Mouse (Mus musculus) inflammation-experienced regulatory T-cells, adult 6 months (primary cell): Measurements from ENCODE around the gene 1700037C18Rik. TPM values are rescaled to one million over a fixed set of nuclear protein-coding genes. Genes with fewer than 3 reads are reported as not detected.

Experiments used
- ATAC-seq: one replicate; pipeline ENCODE4 v1.8.0; 2017
- polyA plus RNA-seq, 3 experiments: library from polyadenylated mRNA; unstranded; fragments of 100-300 nt; shearing (Covaris generic); gene quantifications; one replicate each; pipeline ENCODE4 v1.2.1; 2017

1700037C18Rik gene
- 10 to 100 TPM in 1 of 3 experiments, 1 to 10 TPM in 2; 7.4 to 11.7 (median 9.6) TPM for polyA plus RNA-seq

DNA sequence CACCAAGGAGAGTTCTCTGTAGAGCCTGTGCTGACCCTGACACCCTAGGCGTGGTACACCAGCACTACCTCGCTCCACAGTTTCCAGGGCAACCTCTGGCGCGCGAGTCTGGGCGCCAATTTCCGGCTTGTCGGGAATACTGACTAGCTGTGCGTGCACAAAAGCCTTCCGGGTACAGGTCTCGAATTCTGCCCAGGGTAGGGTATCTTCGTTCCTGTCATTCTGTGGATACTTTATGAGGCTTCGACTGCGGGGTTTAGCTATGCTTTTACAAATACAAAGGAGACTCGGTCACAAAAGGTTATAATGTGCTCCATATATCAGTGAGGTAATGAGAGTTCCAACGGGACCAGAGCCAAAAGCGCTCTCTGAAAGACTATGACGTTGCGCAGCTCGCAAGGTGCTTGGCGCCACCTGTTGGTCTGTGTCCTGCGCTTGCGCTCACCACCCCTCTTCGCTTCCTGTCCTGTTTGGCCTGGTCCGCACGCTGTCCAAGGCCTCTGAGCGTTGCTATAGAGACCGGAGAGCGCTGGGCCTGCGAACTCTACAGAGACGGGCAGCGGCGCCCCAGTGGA, at the start of gene 1700037C18Rik, which contains the start of gene Cluap1:
1700037C18Rik (minus strand) TSS at position 153 of the 575 bp plus-strand sequence.
Cluap1 (plus strand) TSS at position 265 of the 575 bp plus-strand sequence.
- ATAC-seq = peak; percentile 84

DNA sequence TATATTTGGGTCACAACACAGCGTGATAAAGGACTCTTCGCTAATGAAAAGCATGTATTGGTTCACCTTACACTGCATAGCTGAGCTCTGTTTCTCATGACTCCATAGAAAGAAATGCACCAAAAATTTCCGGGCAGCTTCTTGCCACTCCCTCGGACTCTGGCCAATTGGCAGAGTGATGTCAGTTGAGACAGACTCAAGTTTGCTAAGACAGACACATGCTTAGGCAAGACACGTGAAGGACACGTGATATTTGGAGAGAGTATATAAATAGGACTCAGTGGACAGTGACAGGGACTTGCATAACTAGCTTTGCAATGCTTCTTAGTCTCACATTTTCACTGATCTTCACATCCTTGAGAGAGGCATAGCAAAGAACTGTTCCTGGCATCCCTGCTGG, 47.9 kb upstream of the 1700037C18Rik start:
- ATAC-seq = no peak

DNA sequence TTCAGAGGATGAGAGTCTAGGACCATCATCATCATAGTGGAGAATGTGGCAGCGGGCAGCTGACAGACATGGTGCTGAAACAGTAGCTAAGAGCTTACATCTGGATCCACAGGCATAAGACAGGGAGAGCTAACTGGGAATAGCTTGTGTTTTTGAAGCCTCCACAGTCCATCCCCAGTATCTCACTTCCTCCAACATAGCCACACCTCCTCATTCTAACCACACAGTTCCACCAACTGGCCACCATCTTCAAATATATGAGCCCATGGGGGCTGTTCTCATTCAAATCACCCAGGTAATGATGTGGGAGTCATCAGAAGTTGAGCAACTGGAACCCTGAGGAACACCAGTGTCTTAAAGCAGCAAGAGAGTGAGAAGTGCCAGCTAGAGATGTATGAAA, 42.7 kb upstream of the 1700037C18Rik start:
- no peak for ATAC-seq

DNA sequence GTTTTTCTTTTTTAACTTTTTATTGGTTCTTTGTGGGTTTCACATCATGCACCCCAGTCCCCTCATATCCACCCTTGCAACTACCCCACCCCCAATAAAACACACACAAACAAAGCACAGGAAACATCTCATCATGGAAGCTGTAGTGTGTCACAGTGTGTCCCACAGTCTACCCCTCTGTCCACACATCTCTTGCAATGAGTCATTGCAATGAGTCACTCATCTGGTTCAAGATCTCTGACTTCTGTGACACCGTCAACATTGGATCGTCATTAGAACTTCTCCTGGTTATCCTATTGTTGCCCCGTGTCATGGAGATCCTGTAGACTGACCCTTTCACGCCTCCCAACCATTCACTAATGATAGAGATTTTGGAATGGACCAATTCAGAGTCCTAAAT, 26.2 kb upstream of the 1700037C18Rik start:
- ATAC-seq = no peak

DNA sequence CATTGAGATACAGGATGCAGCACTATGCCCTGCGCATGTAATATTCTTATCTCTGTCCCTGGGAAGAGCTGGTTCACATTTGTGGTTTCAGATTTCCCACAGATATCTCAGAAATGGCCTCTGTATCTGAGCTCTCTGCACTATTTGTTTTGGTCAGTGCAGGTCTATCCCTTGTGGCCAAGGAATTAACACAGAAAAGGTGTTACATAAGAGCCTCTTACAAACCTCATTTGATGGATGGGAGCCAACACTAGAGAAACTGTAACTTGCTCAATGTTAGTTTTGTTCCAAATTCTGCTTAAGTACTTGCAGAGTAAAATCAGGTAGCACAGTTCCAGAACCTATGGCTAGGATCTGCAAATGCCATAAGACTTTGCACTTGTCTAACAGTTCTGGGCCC, 25.6 kb upstream of the 1700037C18Rik start:
- no peak for ATAC-seq

DNA sequence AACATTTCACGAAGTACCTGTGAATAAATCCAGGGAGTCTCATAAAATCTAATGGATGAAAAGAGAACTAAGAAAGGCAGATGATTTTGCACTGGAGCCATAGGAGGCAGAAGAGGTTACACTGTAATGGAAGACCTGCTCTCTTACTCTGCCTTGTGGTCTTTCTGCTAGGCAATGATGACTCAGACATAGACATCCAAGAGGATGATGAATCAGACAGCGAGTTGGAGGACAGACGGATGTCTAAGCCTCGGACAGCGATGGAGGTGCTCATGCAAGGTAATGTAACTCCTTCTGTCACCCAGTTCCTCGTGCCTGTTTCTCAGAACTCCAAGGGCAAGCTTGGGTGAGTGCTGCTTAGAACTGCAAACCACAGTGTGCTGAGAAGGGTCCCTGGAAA, 25.0 kb upstream of the 1700037C18Rik start:
- ATAC-seq = no peak

DNA sequence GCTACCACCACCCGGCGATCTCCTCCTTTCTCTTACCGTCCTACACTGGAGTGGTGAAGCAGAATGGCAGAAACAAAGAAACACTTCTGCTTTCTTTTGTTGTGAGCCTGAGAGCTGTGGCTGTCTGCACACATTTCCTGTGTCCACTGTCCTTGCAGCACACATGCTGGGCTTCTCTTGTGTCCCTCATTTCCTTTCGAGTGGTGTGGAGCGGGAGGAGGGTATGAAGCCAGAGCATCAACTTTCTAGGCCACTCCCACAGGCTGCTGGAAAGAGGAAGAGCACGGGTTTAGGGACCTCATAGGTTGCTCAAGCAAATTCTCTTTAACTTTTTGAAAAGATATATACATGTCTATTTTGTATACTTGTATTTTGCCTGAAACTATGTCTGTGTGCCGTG, 20.7 kb upstream of the 1700037C18Rik start:
- ATAC-seq = no peak

DNA sequence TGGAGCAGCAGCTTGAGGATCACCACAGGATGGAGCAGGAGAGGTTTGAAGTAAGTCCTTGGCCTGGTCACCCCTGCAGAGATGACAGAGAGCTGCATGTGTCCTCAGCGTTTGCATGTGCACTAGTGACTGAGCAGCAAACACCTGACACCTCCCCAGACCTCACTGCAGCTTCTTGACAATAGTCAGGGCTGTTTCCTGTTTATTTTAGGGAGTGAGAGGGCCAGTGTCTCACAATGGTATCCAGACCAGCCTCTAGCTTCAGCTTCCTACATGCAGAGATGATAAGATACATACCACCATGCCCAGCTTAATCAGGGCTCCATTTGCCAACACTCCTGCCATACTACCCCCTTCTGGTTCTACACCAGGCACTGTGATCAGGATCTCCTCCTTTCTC, 20.1 kb upstream of the 1700037C18Rik start:
- ATAC-seq = no peak

DNA sequence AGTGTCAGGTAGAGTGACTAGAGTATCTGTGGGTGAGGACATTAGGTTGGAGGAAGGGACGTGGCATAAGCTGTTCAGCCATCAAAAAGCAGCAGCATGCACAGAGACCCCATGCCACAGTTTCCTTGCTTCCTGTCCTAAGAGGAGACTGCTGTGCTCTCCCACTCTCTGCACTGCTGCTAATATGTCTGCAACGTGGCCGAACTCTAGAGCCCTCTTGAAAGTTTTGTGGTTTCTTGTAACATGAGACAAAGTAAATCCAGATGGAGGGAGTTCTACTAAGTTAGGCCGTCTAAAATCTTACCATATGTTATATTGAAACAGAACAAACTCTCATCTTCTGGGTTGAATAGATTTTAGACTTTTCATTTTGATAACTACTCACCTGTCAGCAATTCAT, 15.5 kb upstream of the 1700037C18Rik start:
- no peak for ATAC-seq

DNA sequence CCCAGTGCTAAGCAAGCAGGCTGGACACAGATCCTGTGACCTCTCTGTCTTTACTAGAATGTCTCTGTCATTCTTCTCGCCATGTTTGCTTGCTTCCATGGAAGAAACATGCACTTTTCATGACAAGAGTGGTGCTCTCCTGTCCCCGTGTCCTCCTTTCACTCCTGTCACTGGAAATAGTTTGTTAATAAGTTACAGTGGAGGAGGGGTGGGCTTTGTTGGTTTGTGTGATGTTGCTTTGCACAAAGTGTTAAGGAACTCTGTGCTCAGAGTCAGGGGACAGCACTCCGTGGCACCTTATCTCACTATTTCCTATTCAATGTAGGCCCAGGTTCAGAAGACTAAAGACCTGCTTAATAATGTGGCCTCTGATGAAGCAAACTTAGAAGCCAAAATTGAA, 15.0 kb upstream of the 1700037C18Rik start:
- ATAC-seq = no peak

DNA sequence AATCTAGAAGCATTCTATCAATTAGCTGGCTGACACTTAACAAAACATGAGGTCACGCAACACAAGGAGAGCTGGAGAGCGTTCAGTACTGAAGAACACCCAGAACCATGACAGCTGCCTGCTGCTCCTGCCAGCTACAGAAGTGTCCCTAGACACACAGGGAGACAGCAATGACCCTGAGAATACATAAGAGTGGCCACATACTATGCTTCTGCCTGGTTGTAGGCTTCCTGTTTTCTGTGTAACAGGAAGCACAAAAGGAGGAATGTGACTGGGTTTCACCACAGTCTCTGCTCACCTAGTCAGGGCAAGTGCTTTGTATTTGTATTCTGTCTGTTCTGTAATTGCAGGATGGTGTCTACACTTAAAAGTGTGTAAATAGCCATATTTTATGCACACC, 12.3 kb upstream of the 1700037C18Rik start:
- no peak for ATAC-seq

DNA sequence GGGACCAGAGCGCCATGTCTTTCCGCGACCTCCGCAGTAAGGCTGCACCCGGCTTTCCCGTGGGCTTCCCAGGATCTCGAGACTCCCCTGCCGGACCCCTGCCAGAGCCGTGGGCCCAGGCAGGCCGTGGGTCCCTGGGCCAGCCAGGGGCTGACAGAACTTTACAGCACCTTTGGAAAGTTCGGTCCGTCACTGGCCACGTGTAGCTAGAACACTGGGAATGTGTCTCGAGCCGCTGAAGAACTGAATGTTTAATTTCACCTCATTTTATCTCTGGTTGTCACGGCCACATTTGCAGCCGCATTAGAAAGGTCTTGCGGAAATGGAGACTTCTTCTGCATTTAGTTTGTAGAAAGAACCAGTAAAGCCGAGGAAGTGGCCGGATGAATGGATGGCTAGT, 629 bp upstream of the 1700037C18Rik start:
- ATAC-seq = peak; percentile 35

DNA sequence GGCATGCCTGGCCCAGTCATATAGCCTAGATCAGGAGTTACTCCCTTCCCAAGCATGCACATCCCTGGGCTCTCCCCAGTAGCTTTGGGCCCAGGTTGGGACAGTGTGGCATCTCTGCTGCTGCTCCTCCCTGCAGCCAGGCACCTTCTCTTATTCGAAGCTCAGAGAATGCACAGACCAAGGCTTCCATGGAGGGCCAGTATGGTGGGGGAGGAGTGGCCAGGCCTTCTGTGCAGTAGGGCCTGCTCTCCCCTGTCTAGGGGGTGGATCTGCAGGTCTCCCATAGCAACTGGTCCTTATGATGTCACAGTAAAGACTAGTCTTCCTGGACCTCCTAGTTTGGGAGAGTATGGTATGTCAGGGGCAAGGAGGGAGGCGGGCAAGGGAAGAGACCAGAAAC, 1.0 kb downstream of the 1700037C18Rik start:
- no peak for ATAC-seq

DNA sequence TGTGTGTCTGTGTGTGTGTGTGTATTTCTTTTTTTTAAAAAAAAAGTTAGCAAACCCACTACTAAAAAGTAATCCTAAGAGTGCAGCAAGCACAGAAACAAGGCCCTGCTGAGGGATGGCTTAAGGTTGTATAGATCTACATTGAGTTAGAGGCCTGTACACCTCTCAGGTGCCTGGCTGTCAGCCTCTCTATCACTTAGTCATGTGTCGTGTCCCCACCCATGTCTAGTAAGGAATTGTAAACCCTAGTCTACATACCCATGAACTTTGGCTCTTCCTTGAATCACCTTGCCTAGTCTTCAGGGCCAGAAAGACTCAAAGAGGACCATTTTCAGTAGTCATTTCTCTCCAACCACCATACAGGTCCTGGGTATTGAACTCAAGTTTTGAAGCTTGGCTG, 11.9 kb downstream of the 1700037C18Rik start:
- ATAC-seq = no peak

DNA sequence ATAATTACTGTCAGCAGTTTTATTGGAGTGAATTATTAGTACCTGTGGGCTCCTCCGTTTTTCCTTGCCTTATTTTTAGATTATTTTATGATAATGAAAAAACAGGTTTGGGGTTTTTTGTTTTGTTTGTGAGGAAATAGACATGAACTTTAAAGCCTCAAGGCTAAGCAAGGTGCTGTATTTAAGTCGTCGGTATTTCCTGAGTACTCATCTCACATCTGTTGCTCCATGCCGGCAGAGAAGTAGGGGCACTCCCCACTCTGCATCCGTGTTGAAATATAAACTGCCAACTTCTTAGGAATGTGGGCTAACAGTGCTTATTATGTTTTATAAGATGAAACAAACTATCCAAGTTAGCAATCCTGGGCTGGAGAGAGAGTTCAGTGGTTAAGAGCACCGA, 12.4 kb downstream of the 1700037C18Rik start:
- ATAC-seq = peak; percentile 36

DNA sequence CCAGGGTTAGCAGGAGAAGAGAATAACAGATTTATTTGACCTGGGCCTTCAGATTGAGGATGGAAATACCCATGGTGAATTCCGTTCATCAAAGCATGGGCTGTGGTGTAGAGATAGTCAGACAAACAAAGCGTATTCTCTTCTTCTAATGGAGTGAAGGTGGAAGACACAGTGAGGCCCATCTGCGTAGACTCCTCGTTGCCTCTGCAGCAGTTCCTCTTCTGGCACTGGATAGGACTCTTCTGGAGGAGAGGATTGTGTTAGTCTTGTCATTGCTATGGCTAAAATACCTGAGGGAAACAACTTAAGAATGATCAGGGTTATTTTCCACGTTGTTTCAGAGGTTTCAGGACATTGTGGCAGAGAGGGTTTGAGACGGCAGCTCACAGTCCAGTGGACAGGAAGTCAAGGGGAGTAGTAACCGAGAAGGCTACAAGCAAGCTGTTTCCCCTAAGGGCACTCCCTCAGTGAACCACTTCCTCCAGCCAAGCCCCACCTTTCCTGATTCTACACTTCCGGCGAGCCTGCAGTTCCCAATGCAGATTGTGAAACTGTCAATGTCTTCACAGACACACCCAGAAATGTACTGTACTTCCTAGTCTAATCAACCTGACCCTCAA, 13.2 kb downstream of the 1700037C18Rik start:
- ATAC-seq = peak; percentile 93

DNA sequence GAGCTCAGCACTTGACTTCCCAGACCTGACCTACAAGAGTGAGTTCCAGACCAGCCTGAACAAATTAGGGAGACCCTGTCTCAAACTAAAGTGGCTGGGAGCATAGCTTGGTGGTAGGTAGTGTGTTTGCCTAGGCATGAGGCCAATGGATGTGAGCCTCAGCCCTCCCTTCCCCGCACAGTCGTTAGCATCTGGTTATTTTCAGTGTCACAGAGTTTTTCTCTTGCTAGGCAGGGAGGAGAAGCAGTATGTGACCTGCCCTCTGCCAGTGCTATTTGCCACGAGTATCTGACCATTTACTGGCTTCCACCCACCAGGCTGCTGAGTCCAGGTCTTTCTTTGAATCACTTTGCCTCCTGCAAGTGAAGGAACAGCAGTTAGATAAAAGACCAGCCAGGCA, 14.8 kb downstream of the 1700037C18Rik start:
- no peak for ATAC-seq

DNA sequence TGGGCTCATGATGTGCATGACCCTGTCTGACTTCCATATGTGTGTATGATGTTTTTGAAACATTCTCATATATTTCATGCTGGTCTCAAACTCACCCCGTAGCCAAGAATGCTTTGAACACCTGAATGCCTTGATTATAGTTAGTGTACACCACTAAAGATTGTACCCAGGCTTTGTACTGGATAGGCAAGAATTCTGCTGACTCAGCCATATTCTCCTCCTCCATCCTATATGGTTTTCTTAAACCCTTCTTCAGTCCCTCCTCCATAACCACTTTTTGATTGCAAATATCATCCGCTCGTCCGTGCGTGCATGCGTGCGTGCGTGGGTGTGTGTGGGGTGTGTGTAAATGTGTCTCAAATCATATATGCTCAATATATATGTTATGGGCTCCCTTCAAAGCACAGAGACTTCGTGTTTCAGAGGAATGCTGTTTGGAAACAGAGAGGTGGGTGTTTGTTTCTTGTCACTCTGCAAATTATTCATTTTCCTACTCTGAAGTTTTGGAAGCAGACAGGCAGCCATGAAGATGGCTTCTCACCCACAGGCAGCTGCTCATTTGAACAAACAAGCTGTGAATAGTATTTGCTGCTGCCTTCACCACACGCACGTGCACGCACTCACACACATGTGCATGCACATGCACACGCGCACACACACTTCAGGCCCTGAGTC, 16.7 kb downstream of the 1700037C18Rik start:
- no peak for ATAC-seq

DNA sequence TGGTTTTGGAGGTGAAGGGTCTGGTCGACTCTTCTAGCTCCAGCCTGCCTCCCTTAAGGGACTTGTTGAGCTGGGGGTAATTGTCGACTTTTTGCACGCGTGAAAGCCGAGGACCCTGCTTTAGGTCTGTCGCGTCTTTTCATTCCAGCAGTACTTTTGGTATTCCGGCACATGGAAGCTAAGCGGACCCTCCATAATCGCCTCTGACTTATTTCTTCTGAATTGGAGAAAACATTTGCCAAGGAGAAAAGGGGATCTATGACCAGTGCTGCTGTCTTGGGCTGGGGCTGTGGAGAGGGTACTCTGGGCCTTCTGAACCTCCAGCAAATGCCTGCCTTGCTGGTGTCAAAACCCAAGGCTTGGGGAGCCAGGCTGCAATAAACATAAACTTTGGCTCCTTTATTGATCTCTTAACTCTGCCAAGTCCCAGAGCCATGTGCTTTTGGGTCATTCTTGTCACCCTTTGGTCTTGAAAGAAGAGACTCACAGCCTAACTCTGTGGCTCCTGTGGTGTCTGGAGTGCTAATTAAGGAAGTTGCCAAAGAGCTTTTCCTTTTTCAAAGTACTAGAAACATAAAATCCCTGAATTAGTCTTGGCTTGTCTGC, 23.3 kb downstream of the 1700037C18Rik start:
- ATAC-seq = no peak

DNA sequence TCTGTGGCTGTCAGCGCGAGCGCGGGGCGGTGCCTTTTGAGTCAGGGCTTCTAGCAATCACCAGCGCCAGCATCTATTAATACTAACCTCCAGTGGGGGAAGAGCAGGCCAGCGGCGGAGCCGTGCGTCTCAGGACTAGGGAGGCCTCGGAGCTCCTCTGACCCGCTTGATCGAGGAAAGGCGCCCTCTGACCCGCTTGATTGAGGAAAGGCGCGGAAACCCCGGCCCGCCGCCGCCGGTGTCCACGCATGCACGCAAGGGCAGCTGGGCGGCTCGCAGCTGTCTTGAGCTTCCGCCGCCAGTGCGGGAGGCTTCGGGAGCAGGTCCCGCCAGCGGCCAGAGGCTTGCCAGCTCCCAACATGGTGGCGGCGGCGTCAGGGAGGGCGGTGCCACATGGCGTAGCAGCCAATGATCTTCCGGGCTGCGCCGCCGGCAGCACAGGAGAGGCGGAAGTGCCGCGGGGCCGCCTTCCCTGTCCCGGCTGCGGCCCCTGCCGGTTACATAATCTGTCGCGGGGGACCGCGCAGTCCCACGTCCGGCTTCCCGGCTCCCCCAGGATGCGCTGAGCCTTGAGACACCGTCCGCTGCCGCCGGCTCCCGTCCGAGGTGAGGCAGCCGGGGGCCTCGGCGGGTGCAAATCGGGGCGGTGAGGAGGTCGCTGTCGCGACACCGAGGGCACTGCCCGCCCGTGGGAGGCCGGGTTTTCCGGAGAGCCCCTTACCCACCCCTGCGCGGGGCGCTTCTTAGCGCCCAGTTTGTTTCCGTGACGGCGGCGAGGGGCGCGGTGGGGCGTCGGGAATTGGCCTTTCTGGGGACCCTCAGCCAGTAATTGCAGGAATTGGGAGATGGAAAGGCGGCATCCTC, 24.1 kb downstream of the 1700037C18Rik start, which contains the start of the genes Zfp597 and Gm20695:
Zfp597 (minus strand) TSS at position 361 of the 864 bp plus-strand sequence.
Gm20695 (plus strand) TSS at position 448 of the 864 bp plus-strand sequence.
- peak; percentile 96 for ATAC-seq

DNA sequence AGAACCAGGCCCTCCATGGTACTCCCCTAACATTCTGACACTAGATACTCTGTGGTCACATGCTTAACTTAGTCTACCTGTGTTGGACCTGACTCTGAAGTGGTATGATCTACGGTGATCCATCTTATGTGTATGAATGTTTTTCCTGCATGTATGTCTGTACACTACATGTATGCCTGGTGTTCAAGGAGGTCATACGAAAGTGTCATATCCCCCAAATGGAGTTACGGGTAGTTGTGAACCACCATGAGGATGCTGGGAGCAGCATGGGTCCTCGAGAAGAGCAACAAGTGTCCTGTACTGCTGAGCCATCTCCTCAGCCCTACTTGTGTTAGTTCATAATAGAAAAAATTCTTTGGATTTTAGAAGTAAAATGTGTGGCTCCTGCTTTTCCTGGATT, 32.1 kb downstream of the 1700037C18Rik start:
- ATAC-seq = no peak
